Mouse (Mus musculus): Measurements from ENCODE around the gene Sult6b1.

- TF ChIP-seq CTCF (IDR thresholded peaks at IDR 0.05; ENCODE audit: extremely low read depth, insufficient read length, insufficient replicate concordance, low read depth, low read length) (no peak), POLR2A (IDR thresholded peaks at IDR 0.05; ENCODE audit: low read depth, low read length) (no peak)
These were observed 6.1 kb upstream of the Sult6b1 start for GRCm38 (mm10) chr17:78912861-78913281.

All from small intestine, adult 2 months (tissue).